Mouse (Mus musculus) retina, adult 2 months (tissue): Measurements from ENCODE around the gene Gpr183.

Experiments
- DNase-seq: peaks from one replicate; pipeline ENCODE4 v3.0.0-alpha.2; 2012; ENCODE audit warnings: low read depth, low spot score

The Gpr183 gene

GRCm38 (mm10) chr14:121903381-121903876 is 61.6 kb downstream of the Gpr183 start:
- DNase-seq: no peak
